Mouse (Mus musculus): Measurements from ENCODE around the gene Enoph1. TPM values are rescaled to one million over a fixed set of nuclear protein-coding genes. Genes with fewer than 3 reads are reported as not detected.

Enoph1 gene
- 10 to 100 TPM; 25.5 to 32.2 (median 30.2) TPM for polyA plus RNA-seq (2017; shearing (Covaris generic))

DNA sequence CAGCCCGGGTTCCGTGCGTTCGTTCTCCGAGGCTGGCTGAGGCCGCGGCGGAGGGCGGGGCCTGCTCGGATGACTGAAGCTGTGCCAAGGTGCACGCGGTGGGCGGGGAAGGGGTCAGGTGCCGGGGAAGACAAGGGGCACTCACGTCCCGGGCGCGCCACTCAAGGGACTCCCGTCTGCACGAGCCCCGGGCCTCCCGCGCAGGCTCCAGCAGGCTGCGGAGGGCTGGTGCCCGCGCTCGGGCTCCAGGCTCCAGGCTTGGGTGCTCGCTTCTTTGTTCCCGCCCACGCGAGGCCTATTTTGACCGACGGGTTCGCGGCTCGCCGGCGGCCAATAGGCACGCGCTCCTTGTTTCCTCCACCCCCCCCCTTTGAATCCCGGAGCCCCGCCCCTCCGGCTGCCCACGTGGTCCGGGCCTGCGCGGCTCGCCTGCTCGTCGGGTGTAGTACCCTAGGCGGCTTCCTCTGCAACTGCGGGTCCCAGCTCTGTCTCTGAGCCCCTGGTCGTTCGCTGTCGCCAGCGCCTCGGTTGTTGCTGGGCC lies at the start of gene Enoph1, which contains the start of gene Hnrnpdl:
TSS of gene Enoph1 (plus strand) at position 384 of the 541 bp plus-strand sequence.
TSS of gene Hnrnpdl (minus strand) at position 63 of the 541 bp plus-strand sequence.
- peak; percentile 63 for ATAC-seq

DNA sequence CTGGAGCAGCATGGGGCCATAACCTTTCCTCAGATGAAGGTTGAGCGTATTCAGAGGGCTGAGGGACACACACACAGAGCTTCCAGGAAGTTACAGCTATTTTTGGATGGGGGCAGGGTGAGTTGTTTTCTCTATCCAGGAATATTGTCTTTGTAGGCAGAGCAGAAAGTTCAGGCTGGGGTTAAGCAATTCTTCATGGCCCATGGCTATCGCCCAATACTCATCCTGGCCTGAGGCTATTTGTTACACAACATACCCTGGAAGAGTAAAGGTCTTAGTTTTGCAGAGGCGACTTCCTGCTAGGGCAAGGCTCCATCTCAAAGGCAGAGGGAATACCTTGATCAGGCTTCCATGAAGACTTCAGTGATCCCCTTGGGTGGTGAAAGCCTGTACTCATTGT lies 45.6 kb upstream of the Enoph1 start:
- no peak for ATAC-seq

DNA sequence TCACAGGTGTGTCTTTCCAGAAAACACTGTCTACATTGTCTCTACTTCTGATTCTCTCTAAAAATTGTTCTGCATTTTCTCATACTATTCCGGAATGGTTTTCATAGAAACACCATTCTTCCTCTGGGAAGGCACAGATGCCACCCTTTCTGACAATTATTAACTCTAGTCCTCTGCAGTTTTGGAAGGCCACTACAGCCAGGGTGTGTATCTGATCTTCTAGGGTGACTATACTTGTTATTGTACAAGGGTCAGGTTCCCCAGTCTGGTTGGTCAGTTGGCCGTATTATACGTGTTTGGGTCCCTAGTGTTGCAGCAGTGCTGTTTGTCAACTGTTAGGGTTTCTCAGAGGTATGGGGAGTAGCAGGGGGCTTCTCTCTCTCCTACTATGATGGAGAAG lies 45.1 kb upstream of the Enoph1 start:
- ATAC-seq, result no peak

DNA sequence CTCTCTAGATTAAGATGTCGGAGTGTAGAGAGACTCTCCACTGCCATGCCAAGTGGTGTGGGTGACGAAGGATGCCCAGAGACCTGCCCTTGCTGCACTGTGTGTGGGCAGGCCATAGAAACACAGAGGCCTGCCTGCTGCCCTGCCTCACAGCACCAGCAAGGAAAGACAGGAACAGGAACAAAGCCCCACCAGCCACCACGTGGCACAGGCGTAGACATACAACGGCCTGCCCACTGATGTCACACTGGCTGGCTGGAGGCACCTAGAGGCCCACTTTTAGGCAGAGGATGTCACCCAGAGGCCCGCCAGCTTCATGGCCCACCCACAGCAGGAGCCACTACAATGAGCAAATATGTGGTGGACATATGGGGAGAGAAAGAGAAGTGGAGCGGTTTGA lies 39.7 kb upstream of the Enoph1 start:
- no peak for ATAC-seq

DNA sequence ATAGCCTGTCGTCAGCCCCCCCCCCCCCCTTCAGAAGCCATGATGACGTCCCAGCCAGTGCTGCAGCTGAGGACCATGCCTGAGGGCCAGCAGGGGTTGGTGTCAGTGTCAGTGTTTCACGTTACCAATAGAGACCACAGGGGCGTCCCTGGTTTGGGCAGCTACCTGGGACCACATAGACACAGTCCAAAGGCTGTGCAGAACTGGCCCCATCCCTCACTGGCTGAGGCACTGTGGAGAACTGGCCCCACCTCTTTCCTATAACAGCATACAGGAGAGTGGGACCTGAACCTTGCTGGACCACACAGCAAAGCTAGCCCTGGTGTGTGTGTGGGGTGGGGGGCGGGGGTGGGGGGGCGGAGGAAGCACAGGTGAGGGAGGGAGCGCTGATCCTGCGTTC lies 39.3 kb upstream of the Enoph1 start:
- ATAC-seq, result no peak

DNA sequence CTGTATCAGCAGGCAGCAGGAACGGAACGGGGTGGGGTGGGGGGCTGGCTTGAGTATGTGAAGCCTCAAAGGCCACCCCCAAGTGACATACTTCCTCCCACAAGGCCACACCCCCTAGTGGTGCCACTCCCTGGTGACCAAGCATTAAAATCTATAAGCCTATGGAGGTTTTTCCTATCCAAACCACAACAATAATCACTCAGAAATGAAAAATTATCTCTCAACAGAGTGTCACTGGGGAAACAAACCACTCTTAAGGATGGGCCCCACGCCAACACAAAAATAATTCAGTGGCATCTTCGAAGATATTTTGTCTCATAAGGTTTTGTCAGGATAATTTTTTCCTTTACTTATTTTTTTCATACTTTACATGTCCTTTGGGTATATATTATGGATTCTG lies 35.9 kb upstream of the Enoph1 start:
- no peak for ATAC-seq

DNA sequence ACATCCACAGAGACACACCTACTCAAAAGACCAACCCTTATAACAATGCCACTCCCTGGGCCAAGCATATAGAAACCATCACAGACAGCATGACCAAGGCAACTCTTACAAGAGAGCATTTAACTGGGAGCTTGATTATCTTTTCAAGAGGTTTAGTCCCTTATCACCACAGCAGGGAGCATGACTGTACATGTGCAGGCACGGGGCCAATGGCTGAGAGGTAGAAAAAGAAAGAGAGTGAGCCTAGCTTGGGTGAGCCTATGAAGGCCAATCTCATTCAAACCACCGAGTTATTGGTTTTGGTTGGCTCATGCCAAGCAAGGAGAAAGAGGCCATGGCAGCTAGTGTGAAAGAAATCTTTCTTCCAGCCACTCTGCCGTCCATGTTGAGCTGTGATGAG lies 34.4 kb upstream of the Enoph1 start:
- no peak for ATAC-seq

DNA sequence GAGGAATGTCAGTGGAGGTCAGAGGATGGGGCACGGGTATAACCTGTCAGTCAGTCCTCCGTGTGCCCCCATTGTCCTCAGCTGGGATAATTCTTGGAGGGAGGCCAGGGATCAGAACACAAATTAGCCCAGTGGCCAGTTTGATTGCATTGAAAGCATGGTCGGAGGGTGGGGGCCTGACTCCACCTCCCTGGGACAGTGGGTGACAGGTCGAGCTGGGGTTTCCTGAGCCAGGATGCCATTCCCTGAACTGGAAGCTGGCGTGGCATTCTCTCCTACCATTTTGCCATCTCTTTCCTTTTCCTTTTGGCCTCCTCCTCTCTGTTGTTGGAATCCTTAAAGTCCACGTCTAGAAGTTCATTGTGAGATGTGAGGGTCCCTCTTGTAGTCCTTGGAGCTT lies 33.9 kb upstream of the Enoph1 start:
- no peak for ATAC-seq

DNA sequence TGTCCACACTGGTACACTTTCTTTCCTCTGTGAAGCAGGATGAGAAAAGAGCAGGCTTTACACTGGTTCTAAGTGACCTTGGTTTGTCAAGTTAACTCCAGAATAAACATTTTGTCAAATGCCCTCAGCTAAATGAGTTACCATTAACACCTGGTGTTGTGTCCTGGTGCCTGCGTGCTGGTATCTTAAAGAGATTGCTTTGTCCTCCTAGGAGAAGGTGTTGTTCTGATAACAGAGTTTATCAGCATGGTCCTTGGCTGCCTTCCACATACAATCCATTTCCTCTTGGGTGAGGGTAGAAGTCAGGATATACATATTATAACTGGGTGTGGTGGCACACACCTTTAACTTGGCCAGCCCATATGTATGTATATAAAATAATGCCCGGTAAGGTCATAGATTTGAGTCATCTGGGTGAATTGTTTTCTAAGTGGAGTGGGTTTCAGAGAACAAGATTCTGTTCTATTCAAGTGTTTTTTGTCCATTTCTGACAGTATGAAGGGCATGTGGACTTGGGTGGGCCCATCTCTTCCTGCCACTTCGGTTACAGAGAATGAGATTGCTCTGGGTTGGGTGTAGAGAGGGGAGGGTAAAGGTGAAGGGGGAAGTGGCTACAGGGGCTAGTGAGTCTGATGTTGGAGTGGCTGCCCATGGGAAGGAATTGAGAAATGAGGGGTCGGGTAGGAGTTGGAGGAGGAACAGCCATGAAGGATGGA lies 33.3 kb upstream of the Enoph1 start:
- ATAC-seq, result no peak

DNA sequence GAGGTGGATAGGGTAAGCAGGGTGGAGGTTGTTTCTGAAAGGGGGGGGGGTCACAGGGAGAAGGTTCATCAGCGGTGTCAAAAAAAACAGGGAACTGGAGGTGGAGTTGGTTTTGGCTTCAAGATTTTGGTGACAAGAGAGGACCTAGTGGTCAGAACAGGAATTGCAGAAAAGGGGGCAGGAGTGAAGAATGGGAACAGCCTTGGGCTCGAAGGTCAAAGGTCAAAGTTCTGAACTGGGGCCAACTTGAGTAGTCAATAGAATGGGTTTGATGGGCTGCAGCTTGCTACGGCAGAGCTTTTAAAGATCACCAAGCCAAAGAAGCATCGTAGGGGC lies 32.8 kb upstream of the Enoph1 start:
- ATAC-seq, result peak; percentile 43

DNA sequence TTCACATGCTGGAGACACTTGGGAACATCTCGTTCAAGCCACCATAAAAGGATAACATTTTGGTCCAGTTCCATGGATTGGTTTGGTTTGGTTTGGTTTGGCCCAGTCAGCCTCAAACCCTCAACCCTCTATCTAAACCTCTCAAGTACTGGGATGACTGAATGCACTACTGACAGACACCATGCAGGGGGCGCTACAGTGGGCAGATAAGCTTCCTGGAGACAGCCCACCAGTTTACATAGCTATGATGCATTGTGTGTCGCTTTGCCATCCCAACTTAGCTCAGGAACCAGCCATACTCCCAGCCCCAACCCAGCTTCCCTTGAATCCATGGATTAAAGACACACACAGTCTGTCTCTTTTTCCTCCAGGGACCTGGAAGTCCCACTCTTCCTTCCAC lies 31.3 kb upstream of the Enoph1 start:
- ATAC-seq, result no peak

DNA sequence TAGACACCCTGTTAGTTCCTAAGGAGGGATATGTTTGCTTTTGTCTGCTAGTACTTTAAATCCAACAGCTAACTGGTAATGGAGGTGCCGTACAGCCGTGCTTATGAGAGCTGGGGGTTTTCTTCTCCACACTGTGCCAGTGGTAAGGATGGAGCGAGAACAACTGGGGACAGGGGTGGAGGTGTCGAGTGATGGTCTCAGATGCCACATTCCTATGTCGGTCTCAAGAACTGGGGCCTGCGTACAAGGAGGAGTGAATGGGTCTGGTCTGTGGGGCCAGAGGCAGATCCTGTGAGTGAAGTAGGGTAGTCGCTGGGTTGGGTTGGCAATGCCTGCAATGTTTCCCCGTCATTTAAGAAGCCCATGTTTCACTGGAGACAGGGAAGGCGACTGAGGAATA lies 27.2 kb upstream of the Enoph1 start:
- no peak for ATAC-seq

DNA sequence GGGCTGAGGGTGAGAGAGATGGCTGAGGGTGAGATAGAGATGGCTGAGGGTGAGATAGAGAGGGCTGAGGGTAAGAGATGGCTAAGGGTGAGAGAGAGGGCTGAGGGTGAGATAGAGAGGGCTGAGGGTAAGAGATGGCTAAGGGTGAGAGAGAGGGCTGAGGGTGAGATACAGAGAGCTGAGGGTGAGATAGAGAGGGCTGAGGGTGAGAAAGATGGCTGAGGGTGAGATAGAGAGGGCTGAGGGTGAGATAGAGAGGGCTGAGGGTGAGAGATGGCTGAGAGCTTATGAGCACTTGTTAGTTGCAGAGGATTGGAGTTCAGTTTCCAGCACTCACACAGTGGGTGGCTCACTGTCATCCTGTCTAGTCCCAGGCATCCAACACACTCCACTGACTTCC lies 19.7 kb upstream of the Enoph1 start:
- ATAC-seq, result no peak

DNA sequence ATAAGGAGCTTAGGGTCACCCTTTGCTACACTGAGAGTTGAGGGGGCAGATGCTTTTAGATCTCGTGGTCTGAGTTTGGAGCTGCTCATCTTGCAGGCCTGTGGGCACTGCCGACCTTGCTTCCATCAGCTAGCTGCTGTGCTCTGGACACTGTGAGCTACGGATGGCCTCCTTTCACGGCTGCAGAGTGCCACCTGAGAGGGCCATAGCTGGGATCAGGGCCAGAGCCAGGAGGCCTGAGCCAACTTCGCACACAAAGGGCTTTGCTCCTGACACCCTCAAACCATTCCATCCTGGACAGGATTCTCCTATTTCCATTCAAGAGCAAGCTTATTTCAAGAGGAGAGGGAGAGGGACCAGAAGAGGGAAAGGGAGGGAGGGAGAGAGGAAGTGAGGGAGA lies 15.4 kb upstream of the Enoph1 start:
- ATAC-seq, result no peak

DNA sequence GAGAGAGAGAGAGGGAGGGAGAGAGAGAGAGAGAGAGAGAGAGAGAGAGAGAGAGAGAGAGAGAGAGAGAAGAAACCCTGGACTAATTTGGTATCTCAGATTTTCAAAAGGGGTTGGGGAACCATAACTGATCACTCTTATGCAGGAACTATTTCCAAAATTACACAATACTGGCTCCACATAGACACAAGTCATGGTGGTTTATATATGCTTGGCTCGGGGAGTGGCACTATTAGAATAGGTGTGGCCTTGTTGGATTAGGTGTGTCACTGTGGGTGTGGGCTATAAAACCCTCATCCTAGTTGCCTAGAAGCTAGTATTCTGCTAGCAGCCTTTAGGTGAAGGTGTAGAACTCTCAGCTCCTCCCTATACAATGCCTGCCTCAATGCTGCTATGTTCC lies 14.9 kb upstream of the Enoph1 start:
- no peak for ATAC-seq

DNA sequence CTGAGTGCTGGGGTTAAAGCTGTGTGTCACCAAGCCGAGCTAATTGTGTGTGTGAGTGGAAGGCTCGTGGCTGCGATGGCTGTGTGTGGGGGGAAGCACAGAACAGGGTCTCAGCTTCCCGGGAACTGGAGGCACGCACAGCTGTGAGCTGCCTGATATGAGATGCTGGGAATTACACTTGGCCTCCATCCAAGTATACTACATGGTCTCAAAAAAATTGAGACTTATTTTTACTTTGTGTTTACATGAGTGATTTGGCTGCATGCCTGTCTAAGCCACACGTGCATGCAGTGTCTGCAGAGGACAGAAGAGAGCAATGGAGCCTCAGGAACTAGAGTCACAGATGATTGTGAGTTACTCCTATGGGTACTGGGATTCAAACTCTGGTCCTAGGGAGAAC lies 9.7 kb upstream of the Enoph1 start:
- no peak for ATAC-seq

DNA sequence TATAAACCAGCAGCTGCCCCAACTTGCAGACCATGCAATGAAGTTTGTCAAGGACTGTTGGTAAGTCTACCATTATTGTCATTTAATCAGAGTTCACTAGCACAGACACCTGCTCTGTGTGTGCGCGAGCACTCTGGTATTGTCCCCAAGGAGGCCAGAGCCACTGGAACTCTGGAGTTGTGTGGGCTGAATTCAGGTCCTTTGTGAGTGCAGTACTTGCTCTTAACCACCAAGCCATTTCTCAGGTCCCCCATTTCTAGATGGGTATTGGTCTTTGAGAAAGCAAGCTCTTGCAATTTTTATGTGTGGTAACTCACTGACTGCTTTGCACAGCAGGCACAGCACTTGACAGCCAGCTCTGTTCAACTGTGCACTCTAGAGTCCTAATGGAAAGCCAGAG lies 7.7 kb upstream of the Enoph1 start:
- ATAC-seq, result no peak

DNA sequence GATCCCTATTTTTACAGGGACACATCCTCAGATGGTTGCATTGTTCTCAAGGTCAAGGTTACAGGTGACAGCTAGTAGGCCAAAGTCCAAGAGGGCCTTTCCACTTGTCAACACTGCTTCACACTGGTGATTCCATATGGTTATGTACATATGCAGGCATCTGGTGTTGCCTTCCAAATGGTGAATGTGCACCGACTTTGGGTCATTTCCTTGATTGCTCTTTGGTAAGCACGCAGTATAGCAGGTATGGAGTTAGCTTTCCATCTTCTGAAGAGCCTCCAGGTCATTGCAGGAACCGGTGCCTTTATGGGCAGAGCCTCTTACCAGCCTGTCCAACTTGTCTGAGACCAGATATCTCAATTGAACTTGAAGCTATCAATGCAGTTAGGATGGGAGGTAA lies 7.1 kb upstream of the Enoph1 start:
- no peak for ATAC-seq

DNA sequence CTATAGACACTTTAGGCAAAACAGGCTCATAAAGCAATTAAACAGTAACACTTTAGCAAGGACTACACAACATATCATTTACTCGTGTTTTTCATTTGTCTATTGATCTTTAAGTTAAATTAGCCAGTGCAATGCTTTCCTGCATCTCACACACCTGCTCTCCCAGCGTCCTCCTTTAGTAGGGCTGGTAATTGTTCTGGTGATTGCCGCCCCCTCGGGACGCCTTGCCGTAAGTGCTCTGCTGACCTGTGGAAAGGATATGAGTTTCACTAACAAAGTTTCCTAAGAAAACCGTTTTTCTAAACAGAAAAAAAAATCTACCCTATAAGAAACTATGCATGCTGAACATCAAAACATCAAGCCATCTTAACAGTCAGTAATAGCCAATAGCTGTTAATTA lies 3.8 kb upstream of the Enoph1 start:
- no peak for ATAC-seq

DNA sequence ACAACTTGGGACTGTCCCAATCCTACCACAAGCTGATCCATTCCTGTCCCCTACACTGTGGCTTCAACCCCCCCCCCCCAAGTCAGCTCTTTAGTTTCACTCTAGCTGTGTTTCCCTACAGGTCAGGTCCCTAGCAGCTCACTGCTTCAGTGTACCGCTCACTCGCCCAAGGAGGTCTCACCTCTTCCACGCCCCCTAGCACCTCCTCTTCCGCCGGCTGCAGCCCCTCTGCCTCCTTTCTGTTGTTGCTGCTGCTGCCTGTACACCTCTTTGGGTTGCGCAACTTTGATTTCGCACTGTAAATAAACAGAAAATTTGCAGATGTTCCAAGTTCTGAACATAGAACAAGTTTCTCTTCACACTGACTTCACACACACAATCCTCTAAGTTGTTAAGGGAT lies 3.1 kb upstream of the Enoph1 start:
- no peak for ATAC-seq

DNA sequence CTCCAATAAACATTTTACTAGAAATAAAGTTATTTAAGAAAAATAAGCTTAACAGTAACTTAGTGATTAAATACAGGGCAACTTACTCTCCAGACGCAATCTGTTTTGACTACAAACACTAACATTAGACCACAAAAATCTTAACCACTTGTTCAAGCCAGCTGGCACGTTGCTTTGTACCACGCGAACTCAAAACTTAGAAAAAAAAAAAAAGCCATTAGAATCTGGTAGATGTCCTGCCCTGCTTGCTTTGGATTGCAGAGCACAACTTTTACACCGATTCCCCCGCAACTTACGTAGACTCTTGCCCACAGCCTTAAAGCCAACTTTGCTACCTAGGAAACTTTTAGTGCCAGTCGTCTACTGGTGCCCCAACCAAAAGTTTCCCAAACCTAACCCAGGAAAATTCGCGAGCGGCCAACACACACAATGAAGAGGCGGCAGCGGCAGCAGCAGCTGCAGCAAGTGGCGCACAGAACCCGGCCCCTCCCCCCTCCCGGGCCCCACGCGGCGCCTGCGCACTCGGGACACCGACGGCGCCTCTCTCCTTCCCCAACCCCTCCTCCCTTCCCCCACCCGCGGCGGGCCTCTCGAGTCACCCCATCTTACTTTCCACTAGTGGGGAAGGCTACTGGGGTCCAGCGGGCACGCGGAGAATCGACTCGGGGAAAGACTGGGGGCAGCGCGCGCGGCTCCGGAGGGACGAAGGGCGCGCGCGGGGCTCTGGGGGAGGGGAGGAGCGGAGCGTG lies 1.6 kb upstream of the Enoph1 start:
- ATAC-seq, result peak; percentile 11

DNA sequence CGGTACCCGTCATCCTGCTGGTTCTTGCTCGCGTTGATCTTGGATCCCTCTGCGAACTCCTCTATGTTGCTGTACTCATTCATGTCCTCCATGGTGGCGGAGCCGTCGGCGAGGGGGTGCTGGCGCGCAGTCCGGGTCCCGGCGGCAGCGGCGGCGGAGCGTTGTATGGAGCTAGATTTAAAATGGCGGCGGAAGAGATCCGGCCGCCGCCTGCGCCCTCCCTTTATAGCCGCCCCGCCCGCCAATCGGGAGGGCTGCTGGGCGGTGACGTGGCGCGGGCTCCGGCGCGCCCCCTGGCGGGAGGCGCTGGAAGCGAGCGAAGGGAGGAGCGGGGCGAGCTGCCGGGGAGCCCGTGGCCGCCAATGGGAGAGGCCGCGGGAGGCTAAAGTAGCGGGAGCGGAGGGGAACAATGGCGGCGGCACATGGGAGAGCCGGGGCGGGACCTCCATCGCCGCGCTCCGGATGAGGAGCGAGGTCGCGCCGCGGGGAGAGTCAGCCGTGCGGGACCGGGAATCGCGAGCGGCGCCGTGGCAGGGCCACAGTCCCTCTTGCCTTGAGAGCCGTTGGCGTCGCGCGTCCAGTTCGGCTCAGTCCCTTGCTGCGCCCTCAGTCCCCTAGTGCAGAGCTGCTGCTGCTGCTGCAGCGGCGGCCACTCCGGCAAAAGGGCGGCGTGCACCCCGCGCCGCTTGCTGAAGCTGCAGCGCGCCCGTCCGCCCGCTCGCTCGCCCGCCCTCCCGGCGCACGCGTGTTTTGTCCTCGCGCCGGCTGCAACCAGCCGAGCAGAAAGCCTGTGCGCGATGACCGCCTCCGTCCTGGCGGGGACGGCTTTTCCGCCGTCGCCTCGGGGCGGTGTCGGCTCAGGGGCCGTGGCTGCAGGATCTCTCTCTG lies 827 bp upstream of the Enoph1 start:
- peak; percentile 59 for ATAC-seq

DNA sequence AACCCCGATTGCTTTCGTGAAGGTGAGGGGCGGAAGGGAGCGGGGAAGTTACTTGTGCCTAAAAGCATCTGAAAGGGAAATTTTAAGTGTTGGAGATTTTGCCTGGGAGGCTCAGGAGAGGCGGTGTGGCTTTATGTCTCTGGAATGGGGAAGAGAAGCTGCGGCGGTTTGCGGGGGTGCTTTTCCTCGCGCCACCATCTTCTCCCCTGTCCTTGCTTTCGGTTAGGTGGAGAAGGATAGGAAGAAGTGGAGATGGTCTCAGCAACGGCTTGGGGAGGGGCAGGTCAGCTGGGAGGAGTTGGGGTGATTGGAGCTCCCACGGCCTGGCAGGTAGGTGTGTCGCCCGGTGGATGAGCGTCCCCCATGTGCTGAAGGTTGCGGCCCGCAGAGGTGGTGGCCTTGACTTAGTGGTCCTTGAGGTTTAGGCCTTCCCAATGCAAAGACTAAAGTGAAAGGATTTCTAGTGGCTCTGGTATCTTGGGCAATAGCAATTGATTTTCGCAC lies 548 bp downstream of the Enoph1 start:
- ATAC-seq, result no peak
